Mouse (Mus musculus) cortical plate, adult 2 months (tissue): ENCODE data around the gene Cuta.

Experiments used
- CTCF ChIP-seq: fragments of 200-500 bp; IDR thresholded peaks from 2 replicates; pipeline ENCODE4 v1.5.1; 2011; ENCODE audit warnings: mild to moderate bottlenecking, control low read depth, low read length; ENCODE audit not compliant: insufficient read depth; ENCODE audit errors: extremely low read depth
- POLR2A ChIP-seq: fragments of 200-500 bp; IDR thresholded peaks from 2 replicates; pipeline ENCODE4 v1.6.1; 2011; ENCODE audit warnings: mild to moderate bottlenecking, low read length, control low read depth; ENCODE audit not compliant: insufficient read depth; ENCODE audit errors: extremely low read depth

GRCm38 (mm10) chr17:26935027-26935426, 4.3 kb downstream of the Cuta start:
- TF ChIP-seq CTCF (no peak), POLR2A (no peak)
